Mouse (Mus musculus) megakaryocyte, embryonic 14.5 days (primary cell): ENCODE measurements at regions not wholly inside any gene's neighbourhood (a gene's known extent, or its start where the extent isn't known, plus 50 kb on each side); places are given as distances from the start of the nearest gene placed in this dataset.
"Not testable (repeated sequence)": the region's sequence is repeated elsewhere in the genome, so short reads cannot be mapped to it uniquely, and the experiment has no call there.

Experiments used
- H3K27me3 ChIP-seq: replicated peaks from 2 replicates; pipeline ENCODE3; 2012; ENCODE audit warnings: inconsistent platforms
- H3K36me3 ChIP-seq: replicated peaks from 2 replicates; pipeline ENCODE3; 2012; ENCODE audit warnings: low read length, inconsistent platforms, mixed read lengths
- H3K4me1 ChIP-seq: 2 replicates; pipeline ENCODE4 v1.6.1; 2012; ENCODE audit warnings: inconsistent platforms
- H3K4me3 ChIP-seq: replicated peaks from 2 replicates; pipeline ENCODE3; 2012; ENCODE audit warnings: moderate library complexity, mild to moderate bottlenecking, inconsistent platforms
- H3K9me3 ChIP-seq: 2 replicates; pipeline ENCODE4 v1.6.1; 2012; ENCODE audit warnings: inconsistent platforms
- FLI1 ChIP-seq: IDR thresholded peaks from 2 replicates; pipeline ENCODE4 v1.6.1; 2012; ENCODE audit warnings: low read length, inconsistent platforms, mixed read lengths
- GATA1 ChIP-seq: IDR thresholded peaks from 3 replicates; pipeline ENCODE4 v1.6.1; 2012; ENCODE audit warnings: mixed read lengths, low read length, inconsistent platforms, borderline replicate concordance

DNA sequence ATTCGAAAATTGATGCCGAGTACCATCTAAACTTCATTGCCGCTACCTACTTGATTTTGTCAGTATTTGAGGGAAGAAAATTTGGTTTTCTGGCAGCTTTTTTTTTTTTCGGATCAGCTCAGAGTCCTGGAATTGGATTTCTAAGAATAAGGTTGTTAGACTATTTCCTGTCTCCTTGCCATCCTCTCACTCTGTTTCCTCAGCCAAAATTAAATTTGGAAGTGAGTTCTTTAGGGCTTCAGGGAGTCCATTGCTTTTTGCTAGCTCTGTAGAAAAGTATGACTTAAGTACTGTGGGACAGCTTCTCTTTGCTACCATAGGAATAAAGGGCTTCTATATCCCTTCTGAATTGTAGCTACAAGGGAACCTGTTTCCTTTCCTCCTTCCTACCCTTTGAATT, 96.1 kb upstream of the Ccdc122 start:
- Histone ChIP-seq H3K9me3 (no peaks in the 10 kb centered on the region), H3K4me3 (no peak overlapping the region), H3K36me3 (no peaks in the 10 kb centered on the region), H3K4me1 (peaks cover 26% of the 10 kb centered on the region), H3K27me3 (peaks cover 4% of the 10 kb centered on the region)
- TF ChIP-seq FLI1 (no peak), GATA1 (no peak)

DNA sequence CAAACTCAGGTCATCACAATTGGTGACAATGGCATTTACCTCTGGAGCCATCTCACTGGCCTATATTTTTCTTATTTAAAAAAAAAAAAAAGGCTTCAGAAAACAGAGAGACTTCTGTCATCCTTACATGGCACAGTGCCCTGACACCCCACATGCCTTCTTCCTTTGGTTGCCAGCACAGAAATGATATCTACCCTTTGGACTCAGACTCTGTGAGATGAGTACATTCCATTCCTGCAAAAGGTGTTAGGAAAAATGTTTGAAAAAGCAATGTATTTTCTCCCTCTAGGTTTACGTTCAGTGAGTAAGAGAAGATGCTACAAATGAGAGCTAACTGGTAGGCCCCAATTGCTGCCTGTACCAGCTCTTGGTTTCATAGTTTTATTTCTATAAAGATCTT, 99.9 kb upstream of the Ccdc122 start:
- Histone ChIP-seq H3K27me3 (peaks cover 4% of the 10 kb centered on the region), H3K9me3 (no peaks in the 10 kb centered on the region), H3K4me3 (no peak overlapping the region), H3K36me3 (no peaks in the 10 kb centered on the region), H3K4me1 (peaks cover 30% of the 10 kb centered on the region)
- TF ChIP-seq FLI1, result no peak
- TF ChIP-seq GATA1, result no peak

DNA sequence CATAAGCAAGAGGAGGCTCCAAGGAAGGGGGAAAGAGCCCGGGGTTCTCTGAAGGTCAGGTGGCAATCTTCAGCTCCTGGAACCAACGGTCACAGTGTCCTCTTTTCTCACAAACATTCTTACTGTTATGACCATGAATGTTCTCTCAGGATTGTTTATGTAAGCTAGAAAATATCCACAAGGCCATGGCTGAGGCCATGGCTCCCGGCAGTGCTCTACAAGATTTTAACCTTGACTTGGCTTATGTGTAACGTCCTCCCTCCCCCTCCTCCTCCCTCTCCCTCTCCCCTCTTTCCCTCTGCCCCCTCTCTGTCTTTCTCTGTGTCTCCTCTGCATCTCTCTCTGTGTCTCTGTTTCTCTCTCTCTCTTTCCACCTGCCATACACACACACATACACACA, 100.5 kb upstream of the Ccdc122 start:
- not testable (repeated sequence) for H3K9me3 ChIP-seq, H3K36me3 ChIP-seq, H3K4me3 ChIP-seq, H3K27me3 ChIP-seq
- H3K4me1 ChIP-seq, result peaks cover 30% of the 10 kb centered on the region

DNA sequence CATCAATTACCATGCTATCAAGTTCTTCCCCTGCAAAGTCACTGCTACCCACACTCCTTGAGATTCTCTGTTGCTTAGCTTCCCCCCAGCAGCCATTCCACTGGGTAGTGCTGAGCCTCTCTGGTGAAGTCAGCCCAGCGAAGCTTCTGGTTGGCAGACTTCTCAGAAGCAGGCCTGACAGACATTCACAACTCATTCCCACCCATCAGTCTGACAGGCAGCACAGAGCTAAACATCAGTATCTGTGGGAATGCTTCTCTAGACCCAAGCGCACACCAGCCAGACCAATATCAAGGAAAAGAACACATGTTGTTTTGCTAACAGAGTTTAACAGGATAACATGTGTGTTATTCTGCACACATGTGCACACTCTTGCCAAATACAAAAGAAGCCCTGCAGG, 101.1 kb upstream of the Ccdc122 start:
- H3K9me3 ChIP-seq, result no peaks in the 10 kb centered on the region
- TF ChIP-seq FLI1 (no peak), GATA1 (no peak)
- peaks cover 4% of the 10 kb centered on the region for H3K27me3 ChIP-seq

DNA sequence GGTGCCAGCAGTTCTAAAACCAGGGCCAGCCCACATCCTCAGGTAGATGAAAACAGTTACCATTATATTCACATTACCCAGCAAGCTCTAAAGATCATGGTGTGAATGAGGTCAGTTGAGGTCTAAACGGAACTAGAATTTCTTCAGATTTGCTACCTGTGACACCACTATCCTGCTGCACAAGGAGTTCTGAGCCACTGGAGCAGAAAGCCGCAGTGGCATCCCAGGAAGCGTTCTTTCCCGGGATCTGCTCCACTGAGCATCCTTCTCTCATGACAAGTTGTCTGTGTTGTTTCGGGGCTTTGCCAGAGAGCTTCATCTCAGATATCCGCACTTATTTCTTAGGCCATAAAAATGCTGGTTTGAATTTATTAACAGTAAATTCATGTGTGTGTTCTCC, 103.7 kb upstream of the Ccdc122 start:
- Histone ChIP-seq H3K4me1 (peaks cover 45% of the 10 kb centered on the region), H3K36me3 (no peaks in the 10 kb centered on the region), H3K9me3 (no peaks in the 10 kb centered on the region), H3K27me3 (peaks cover 4% of the 10 kb centered on the region), H3K4me3 (no peak overlapping the region)
- TF ChIP-seq GATA1, result no peak
- no peak for TF ChIP-seq FLI1

More for the DNA sequence above, 101.1 kb upstream of the Ccdc122 start:
- H3K4me1 ChIP-seq, result peaks cover 31% of the 10 kb centered on the region
- H3K4me3 ChIP-seq, result no peak overlapping the region
- no peaks in the 10 kb centered on the region for H3K36me3 ChIP-seq

DNA sequence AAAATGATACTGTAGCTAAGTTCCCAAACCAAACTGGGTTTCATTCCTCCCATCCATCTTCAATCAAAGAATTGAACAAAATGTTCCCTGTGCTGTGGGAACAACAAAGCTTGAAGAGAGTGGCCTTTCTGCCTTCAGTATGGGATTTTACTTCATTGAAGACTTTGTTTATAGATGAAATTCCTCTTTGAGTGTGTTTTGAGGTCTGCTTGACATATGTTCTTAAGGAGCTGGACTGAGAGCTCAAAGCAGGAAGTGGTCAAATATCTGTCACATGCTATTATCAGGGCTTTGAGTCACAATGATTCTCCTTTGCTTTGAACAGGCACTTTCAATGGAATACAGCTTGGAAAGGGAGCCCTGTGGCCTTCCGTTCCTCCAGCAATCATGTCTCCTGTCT, 105.2 kb upstream of the Ccdc122 start:
- H3K27me3 ChIP-seq, result peaks cover 1% of the 10 kb centered on the region
- TF ChIP-seq GATA1, result no peak
- TF ChIP-seq FLI1, result no peak

DNA sequence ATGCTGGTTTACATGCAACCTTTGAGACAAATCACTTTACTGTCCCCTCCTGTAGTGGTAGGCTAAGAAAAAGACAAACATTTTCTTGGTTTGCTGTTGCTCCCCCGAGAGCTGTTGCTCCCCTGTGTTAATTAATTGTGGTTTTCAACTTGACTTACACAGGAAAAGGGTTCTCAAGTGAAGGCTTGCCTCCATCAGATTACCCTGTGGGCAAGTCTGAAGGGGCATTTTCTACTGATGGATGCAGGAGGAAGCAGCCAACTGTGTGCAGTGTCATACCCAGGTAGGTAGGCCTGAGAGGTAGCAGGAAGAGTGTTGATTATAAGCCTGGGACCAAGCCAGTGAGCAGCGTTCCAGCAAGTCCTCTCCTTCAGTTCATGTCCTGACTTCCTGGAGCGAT, 107.0 kb upstream of the Ccdc122 start:
- Histone ChIP-seq H3K36me3 (no peaks in the 10 kb centered on the region), H3K9me3 (no peaks in the 10 kb centered on the region), H3K4me1 (peaks cover 58% of the 10 kb centered on the region), H3K4me3 (peak overlapping the region; percentile 57), H3K27me3 (peaks cover 1% of the 10 kb centered on the region)
- TF ChIP-seq GATA1, result no peak

More for the DNA sequence above, 105.2 kb upstream of the Ccdc122 start:
- H3K4me1 ChIP-seq, result peaks cover 53% of the 10 kb centered on the region
- no peak overlapping the region for H3K4me3 ChIP-seq
- no peaks in the 10 kb centered on the region for H3K9me3 ChIP-seq
- no peaks in the 10 kb centered on the region for H3K36me3 ChIP-seq

DNA sequence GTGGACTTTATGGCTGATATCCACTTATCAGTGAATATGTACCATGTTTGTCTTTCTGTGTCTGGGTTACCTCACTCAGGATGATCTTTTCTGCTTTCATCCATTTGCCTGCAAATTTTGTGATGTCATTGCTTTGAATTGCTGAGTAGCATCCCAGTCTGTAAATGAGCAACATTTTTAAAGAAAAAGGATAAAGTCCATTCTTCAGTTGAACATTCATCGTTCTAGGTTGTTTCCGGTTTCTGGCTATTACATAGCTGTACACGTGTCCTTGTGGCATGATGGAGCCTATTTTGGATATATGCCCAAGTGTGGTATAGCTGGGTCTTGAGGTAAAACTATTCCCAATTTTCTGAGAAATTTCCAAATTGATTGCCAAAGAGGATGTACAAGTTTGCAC, 107.9 kb upstream of the Ccdc122 start:
- Histone ChIP-seq H3K9me3 (no peaks in the 10 kb centered on the region), H3K4me3 (no peak overlapping the region), H3K4me1 (peaks cover 58% of the 10 kb centered on the region), H3K36me3 (no peaks in the 10 kb centered on the region), H3K27me3 (no peaks in the 10 kb centered on the region)
- TF ChIP-seq GATA1, result no peak
- TF ChIP-seq FLI1, result no peak

DNA sequence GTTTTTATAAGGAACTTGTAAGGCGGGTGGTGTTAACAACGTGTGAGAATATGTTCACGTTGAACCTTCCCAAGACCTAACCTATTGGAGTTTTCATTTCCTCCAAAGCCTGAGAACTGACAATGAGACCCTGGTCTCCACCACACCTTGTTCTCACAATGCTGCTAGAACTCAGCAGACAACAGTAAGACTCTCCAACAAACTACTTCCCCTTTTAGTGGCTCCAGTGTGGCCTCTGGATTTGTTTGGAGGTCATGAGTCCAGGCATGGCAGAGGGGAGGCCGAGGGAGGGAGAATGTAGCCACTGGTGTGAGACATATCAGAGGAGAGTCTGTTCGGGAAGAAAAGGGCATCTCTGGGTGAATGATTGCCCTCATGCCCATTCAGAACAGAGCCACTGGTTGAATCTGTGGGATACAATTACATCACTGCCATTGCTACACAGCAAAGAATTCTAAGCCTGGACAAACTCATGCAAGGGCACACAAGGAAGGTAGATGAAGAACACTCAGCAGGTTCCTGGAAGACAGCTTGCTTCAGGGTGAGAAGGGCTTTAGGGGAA, 109.2 kb upstream of the Ccdc122 start:
- Histone ChIP-seq H3K9me3 (no peaks in the 10 kb centered on the region), H3K27me3 (no peaks in the 10 kb centered on the region), H3K4me1 (peaks cover 58% of the 10 kb centered on the region), H3K4me3 (no peak overlapping the region), H3K36me3 (no peaks in the 10 kb centered on the region)
- TF ChIP-seq FLI1 (no peak), GATA1 (no peak)

DNA sequence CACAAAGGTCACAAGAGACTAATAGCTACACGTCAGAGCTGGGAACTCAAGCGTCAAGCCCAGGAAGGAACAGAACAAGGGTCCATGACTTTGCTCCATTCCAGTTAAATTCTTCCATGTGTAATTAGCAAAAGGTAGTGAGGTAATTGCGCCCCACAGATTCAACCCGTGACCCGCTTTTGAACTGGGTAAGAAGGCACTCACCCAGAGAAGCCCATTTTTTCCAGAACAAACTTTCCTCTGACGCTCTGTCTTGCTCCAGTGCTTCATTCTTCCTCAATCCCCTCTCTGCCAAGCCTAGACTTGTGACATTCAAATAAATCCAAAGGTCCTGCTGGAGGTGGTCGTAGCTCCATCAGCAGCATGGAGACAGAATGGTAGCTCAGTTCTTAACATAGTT, 110.2 kb upstream of the Ccdc122 start:
- H3K9me3 ChIP-seq, result no peaks in the 10 kb centered on the region
- H3K27me3 ChIP-seq, result no peaks in the 10 kb centered on the region
- H3K4me1 ChIP-seq, result peaks cover 49% of the 10 kb centered on the region
- H3K36me3 ChIP-seq, result no peaks in the 10 kb centered on the region
- no peak overlapping the region for H3K4me3 ChIP-seq
- no peak for TF ChIP-seq FLI1
- no peak for TF ChIP-seq GATA1

DNA sequence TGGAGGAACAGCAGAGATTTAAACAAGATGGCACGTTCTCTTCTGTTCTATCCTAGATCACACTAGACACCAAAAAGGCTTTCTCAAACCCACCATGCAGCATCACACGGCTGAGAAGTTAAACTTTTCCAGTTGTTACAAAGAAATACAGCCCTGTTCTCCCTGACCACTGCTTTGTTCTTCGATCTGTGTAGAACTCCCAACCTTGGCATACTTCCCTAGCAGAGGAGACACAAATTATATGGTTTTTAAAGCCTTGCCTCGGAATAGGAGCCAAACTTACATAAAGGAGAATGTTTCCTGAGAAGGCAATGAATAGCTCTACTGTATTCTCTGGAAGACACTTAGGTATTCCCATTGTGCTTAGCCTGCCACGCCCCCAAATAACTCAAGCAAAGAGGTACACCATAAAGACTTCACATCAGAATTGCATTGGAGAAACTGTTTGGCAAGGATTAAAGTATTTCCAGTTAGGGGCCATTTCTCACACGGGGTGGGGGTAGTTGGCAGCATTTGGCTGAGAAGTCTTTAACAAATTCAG, 114.1 kb upstream of the Ccdc122 start:
- H3K9me3 ChIP-seq, result no peaks in the 10 kb centered on the region
- no peak overlapping the region for H3K4me3 ChIP-seq
- H3K36me3 ChIP-seq, result no peaks in the 10 kb centered on the region
- no peak for TF ChIP-seq GATA1
- no peak for TF ChIP-seq FLI1
- no peaks in the 10 kb centered on the region for H3K27me3 ChIP-seq
- peaks cover 23% of the 10 kb centered on the region for H3K4me1 ChIP-seq
